Mouse (Mus musculus) CH12.LX (cell line): ENCODE data around the gene Golga7b.

Experiments used
- CHD1 ChIP-seq: IDR thresholded peaks from 2 replicates; pipeline ENCODE4 v1.6.1; 2012; ENCODE audit warnings: low read depth, low read length, improper control_type of control experiment, inconsistent platforms
- CTCF ChIP-seq, 2 experiments: IDR thresholded peaks in 1 of 2; conservative IDR thresholded peaks in 1 of 2; 2 replicates each; pipeline ENCODE4 v1.5.1; 2011 to 2012; ENCODE audit warnings: low read depth in 2 of 2, low read length in 2 of 2, improper control_type of control experiment in 1 of 2, inconsistent platforms in 1 of 2, mild to moderate bottlenecking in 1 of 2, moderate library complexity in 1 of 2
- ELF1 ChIP-seq: IDR thresholded peaks from 2 replicates; pipeline ENCODE4 v1.6.1; 2014; ENCODE audit warnings: low read depth, mild to moderate bottlenecking, inconsistent platforms, low read length, improper control_type of control experiment
- EP300 ChIP-seq: IDR thresholded peaks from 2 replicates; pipeline ENCODE4 v1.6.1; 2011; ENCODE audit warnings: low read length, improper control_type of control experiment
- ETS1 ChIP-seq: conservative IDR thresholded peaks from 2 replicates; pipeline ENCODE4 v1.6.1; 2012; ENCODE audit warnings: low read depth, mild to moderate bottlenecking, inconsistent platforms, low read length, improper control_type of control experiment, moderate library complexity
- JUN ChIP-seq: IDR thresholded peaks from 2 replicates; pipeline ENCODE4 v1.6.1; 2011; ENCODE audit warnings: low read depth, mild to moderate bottlenecking, low read length, improper control_type of control experiment, moderate library complexity; ENCODE audit not compliant: insufficient read depth
- MAX ChIP-seq: IDR thresholded peaks from 2 replicates; pipeline ENCODE4 v1.6.1; 2011; ENCODE audit warnings: low read length, improper control_type of control experiment
- MYC ChIP-seq: IDR thresholded peaks from 2 replicates; pipeline ENCODE4 v1.6.1; 2011; ENCODE audit warnings: low read depth, mild to moderate bottlenecking, improper control_type of control experiment, low read length
- POLR2A ChIP-seq: IDR thresholded peaks from 2 replicates; pipeline ENCODE4 v1.6.1; 2011; ENCODE audit warnings: low read depth, mild to moderate bottlenecking, improper control_type of control experiment, low read length
- POLR2AphosphoS2 ChIP-seq: IDR thresholded peaks from 2 replicates; pipeline ENCODE4 v1.6.1; 2011; ENCODE audit warnings: low read depth, low read length, improper control_type of control experiment
- USF1 ChIP-seq: IDR thresholded peaks from 2 replicates; pipeline ENCODE4 v1.6.1; 2014; ENCODE audit warnings: low read depth, mild to moderate bottlenecking, inconsistent platforms, low read length, improper control_type of control experiment
- ZKSCAN1 ChIP-seq: IDR thresholded peaks from 2 replicates; pipeline ENCODE4 v1.6.1; 2012; ENCODE audit warnings: low read depth, inconsistent platforms, low read length, improper control_type of control experiment, borderline replicate concordance
- ZNF384 ChIP-seq: IDR thresholded peaks from 2 replicates; pipeline ENCODE4 v1.6.1; 2012; ENCODE audit warnings: low read depth, low read length, improper control_type of control experiment, inconsistent platforms

GRCm38 (mm10) chr19:42305746-42306145 lies 58.4 kb downstream of the Golga7b start:
- TF ChIP-seq ZNF384 (no peak), ETS1 (no peak), JUN (no peak), ZKSCAN1 (no peak), MAX (no peak), CTCF (conservative IDR thresholded peaks at IDR 0.05 in 1 of 2, IDR thresholded peaks at IDR 0.05 in 1 of 2; ENCODE audit: low read depth in 2 of 2, low read length in 2 of 2) (no peak), MYC (no peak), POLR2A (no peak), USF1 (no peak), POLR2AphosphoS2 (no peak), CHD1 (no peak), EP300 (no peak), ELF1 (no peak)
